Mouse (Mus musculus) ovary, postnatal 36 days (tissue): ENCODE data around the gene Slc39a5.

Experiments
- DNase-seq: peaks from one replicate; pipeline ENCODE4 v3.0.0; 2022; ENCODE audit warnings: low spot score, mixed read lengths

Gene Slc39a5

GRCm38 (mm10) chr10:128401056-128401455 lies at the start of gene Slc39a5:
Gene Slc39a5 (minus strand): TSS chr10:128401229.
- no peak for DNase-seq

- no peak for DNase-seq
Measured at GRCm38 (mm10) chr10:128445407-128445806, 44.4 kb upstream of the Slc39a5 start.

- DNase-seq = no peak
Measured at GRCm38 (mm10) chr10:128444354-128444753, 43.3 kb upstream of the Slc39a5 start.

- no peak for DNase-seq
Measured at GRCm38 (mm10) chr10:128442718-128443117, 41.7 kb upstream of the Slc39a5 start.

GRCm38 (mm10) chr10:128441324-128442119 lies 40.5 kb upstream of the Slc39a5 start:
- no peak for DNase-seq

GRCm38 (mm10) chr10:128440407-128440806 lies 39.4 kb upstream of the Slc39a5 start:
- DNase-seq = no peak

- DNase-seq = no peak
Measured at GRCm38 (mm10) chr10:128438675-128439279, 37.7 kb upstream of the Slc39a5 start.

- DNase-seq = no peak
Measured at GRCm38 (mm10) chr10:128436376-128436775, 35.3 kb upstream of the Slc39a5 start.

GRCm38 (mm10) chr10:128435873-128436272 lies 34.8 kb upstream of the Slc39a5 start:
- no peak for DNase-seq

- DNase-seq = peak; percentile 45
Measured at GRCm38 (mm10) chr10:128435186-128435823, 34.3 kb upstream of the Slc39a5 start.

- no peak for DNase-seq
Measured at GRCm38 (mm10) chr10:128434681-128435080, 33.7 kb upstream of the Slc39a5 start.

GRCm38 (mm10) chr10:128433417-128433816 lies 32.4 kb upstream of the Slc39a5 start:
- no peak for DNase-seq

- no peak for DNase-seq
Measured at GRCm38 (mm10) chr10:128429454-128429853, 28.4 kb upstream of the Slc39a5 start.

GRCm38 (mm10) chr10:128429052-128429451 lies 28.0 kb upstream of the Slc39a5 start:
- no peak for DNase-seq

- no peak for DNase-seq
Measured at GRCm38 (mm10) chr10:128425260-128425659, 24.2 kb upstream of the Slc39a5 start.

- no peak for DNase-seq
Measured at GRCm38 (mm10) chr10:128424604-128425003, 23.6 kb upstream of the Slc39a5 start.

GRCm38 (mm10) chr10:128422426-128422825 lies 21.4 kb upstream of the Slc39a5 start:
- no peak for DNase-seq

GRCm38 (mm10) chr10:128414848-128415247 lies 13.8 kb upstream of the Slc39a5 start:
- no peak for DNase-seq

GRCm38 (mm10) chr10:128413076-128413475 lies 12.0 kb upstream of the Slc39a5 start:
- DNase-seq = no peak

GRCm38 (mm10) chr10:128412558-128412957 lies 11.5 kb upstream of the Slc39a5 start:
- no peak for DNase-seq

- peak; percentile 52 for DNase-seq
Measured at GRCm38 (mm10) chr10:128412055-128412381, 11.0 kb upstream of the Slc39a5 start.

GRCm38 (mm10) chr10:128411211-128412054 lies 10.4 kb upstream of the Slc39a5 start, which contains the start of the genes Nabp2 and Rnf41:
Gene Nabp2 (minus strand): TSS chr10:128411492.
Gene Rnf41 (plus strand): TSS chr10:128411657.
- peak; percentile 97 for DNase-seq
